Mouse (Mus musculus) neural tube, embryonic 13.5 days (tissue): ENCODE data around the gene Vmn1r44. TPM values are rescaled to one million over a fixed set of nuclear protein-coding genes. Genes with fewer than 3 reads are reported as not detected.

Experiments used
- polyA plus RNA-seq: library from polyadenylated mRNA; unstranded; fragments of >200 nt; fragmentation: Nextera tagmentation; extraction: Ambion mirVana; gene quantifications from 2 replicates; pipeline ENCODE4 v1.2.1, GENCODE M21; 2015

Gene Vmn1r44
- polyA plus RNA-seq, 1 experiment from 2014 or later, result not detected

Other genes with a start within 250 kb of the Vmn1r44 start
- 10.1 and 10.6 TPM in 2 replicates for gene Txnrd3, start 239.7 kb upstream of the Vmn1r44 start, polyA plus RNA-seq
- gene Vmn1r40, start 176.1 kb upstream of the Vmn1r44 start, polyA plus RNA-seq, result not detected in 2 replicates
- not detected in 2 replicates for gene Vmn1r41, start 142.9 kb upstream of the Vmn1r44 start, polyA plus RNA-seq
- gene Vmn1r42, start 7.2 kb upstream of the Vmn1r44 start, polyA plus RNA-seq, result not detected in 2 replicates
- not detected in 2 replicates for gene Vmn1r43, start 7.2 kb upstream of the Vmn1r44 start, polyA plus RNA-seq
- gene Vmn1r45, start 56.9 kb downstream of the Vmn1r44 start, polyA plus RNA-seq, result not detected in 2 replicates
- not detected in 2 replicates for gene Vmn1r46, start 85.7 kb downstream of the Vmn1r44 start, polyA plus RNA-seq
- gene Vmn1r47, start 132.5 kb downstream of the Vmn1r44 start, polyA plus RNA-seq, result not detected in 2 replicates
- gene Vmn1r48, start 153.2 kb downstream of the Vmn1r44 start, polyA plus RNA-seq, result not detected in 2 replicates
- not detected in 2 replicates for gene Vmn1r49, start 194.8 kb downstream of the Vmn1r44 start, polyA plus RNA-seq
- gene Vmn1r50, start 217.8 kb downstream of the Vmn1r44 start, polyA plus RNA-seq, result not detected in 2 replicates
- not detected in 2 replicates for gene Vmn1r51, start 238.9 kb downstream of the Vmn1r44 start, polyA plus RNA-seq